Mouse (Mus musculus): ENCODE measurements around the gene Elp5.

DNA sequence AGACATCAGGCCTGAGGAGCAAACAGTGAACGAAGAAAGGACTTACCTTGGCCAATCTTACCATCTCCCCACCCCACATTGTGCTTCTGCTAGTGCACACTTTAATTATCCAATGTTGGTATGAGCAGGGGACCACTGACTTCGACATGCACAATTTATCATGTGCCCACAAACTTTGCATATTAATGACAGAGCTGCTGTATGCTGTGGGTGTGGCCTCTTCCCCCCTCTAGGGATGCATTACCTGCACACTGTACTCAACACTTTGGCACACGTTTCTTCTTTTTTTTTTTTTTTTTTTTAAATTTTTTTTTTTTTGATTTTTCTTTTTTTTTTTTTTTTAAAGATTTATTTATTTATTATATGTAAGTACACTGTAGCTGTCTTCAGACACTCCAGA lies 11.5 kb downstream of the Elp5 start:
- no peak for TF ChIP-seq CTCF (IDR thresholded peaks at IDR 0.05; ENCODE audit: low read depth, low read length)
- no peak for TF ChIP-seq POLR2A (IDR thresholded peaks at IDR 0.05; ENCODE audit: insufficient read depth, low read length)
- no peak for TF ChIP-seq EP300 (IDR thresholded peaks at IDR 0.05; ENCODE audit: insufficient read depth, low read depth, low read length)

All from ES-Bruce4 (cell line).